Mouse (Mus musculus) kidney, adult 8-10 months (tissue): ENCODE results near the gene Lrrc15.
A peak's percentile ranks its signal among the peaks of the same experiment; 100 is the strongest.

Experiments used
- DNase-seq, 2 experiments: peaks; one replicate each; pipeline ENCODE4 v3.0.0; 2022

Gene Lrrc15

GRCm38 (mm10) chr16:30282844-30283495 is at the start of gene Lrrc15:
Gene Lrrc15, minus strand, starts transcription at chr16:30283256.
- DNase-seq, result no peak

GRCm38 (mm10) chr16:30314236-30314635 is 31.2 kb upstream of the Lrrc15 start:
- DNase-seq, result no peak

- no peak for DNase-seq
Observed at GRCm38 (mm10) chr16:30310647-30311046, 27.6 kb upstream of the Lrrc15 start, which contains the start of gene Gp5. Gene Gp5, minus strand, starts transcription at chr16:30310779.

- no peak for DNase-seq
Observed at GRCm38 (mm10) chr16:30310171-30310515, 27.1 kb upstream of the Lrrc15 start.

GRCm38 (mm10) chr16:30309395-30310170 is 26.5 kb upstream of the Lrrc15 start:
- DNase-seq, result peak in 1 of 2 experiments; percentile 3

- peak; percentile 2 to 11 for DNase-seq
Observed at GRCm38 (mm10) chr16:30308616-30309394, 25.7 kb upstream of the Lrrc15 start.

GRCm38 (mm10) chr16:30307961-30308615 is 25.0 kb upstream of the Lrrc15 start:
- DNase-seq, result no peak

- DNase-seq, result no peak
Observed at GRCm38 (mm10) chr16:30307306-30307705, 24.2 kb upstream of the Lrrc15 start.

GRCm38 (mm10) chr16:30306102-30306501 is 23.0 kb upstream of the Lrrc15 start:
- no peak for DNase-seq

GRCm38 (mm10) chr16:30304236-30304635 is 21.2 kb upstream of the Lrrc15 start:
- DNase-seq, result no peak

- no peak for DNase-seq
Observed at GRCm38 (mm10) chr16:30303411-30303810, 20.4 kb upstream of the Lrrc15 start.

GRCm38 (mm10) chr16:30302686-30303085 is 19.6 kb upstream of the Lrrc15 start:
- no peak for DNase-seq

GRCm38 (mm10) chr16:30299711-30300277 is 16.7 kb upstream of the Lrrc15 start:
- no peak for DNase-seq

- no peak for DNase-seq
Observed at GRCm38 (mm10) chr16:30297450-30297849, 14.4 kb upstream of the Lrrc15 start.

- no peak for DNase-seq
Observed at GRCm38 (mm10) chr16:30296601-30297275, 13.7 kb upstream of the Lrrc15 start.

GRCm38 (mm10) chr16:30295106-30295505 is 12.1 kb upstream of the Lrrc15 start:
- no peak for DNase-seq

GRCm38 (mm10) chr16:30290436-30290835 is 7.4 kb upstream of the Lrrc15 start:
- DNase-seq, result no peak

GRCm38 (mm10) chr16:30285701-30286100 is 2.6 kb upstream of the Lrrc15 start:
- no peak for DNase-seq

GRCm38 (mm10) chr16:30283743-30284337 is 784 bp upstream of the Lrrc15 start:
- DNase-seq, result peak in 1 of 2 experiments; percentile 30

GRCm38 (mm10) chr16:30280676-30281297 is 2.3 kb downstream of the Lrrc15 start:
- DNase-seq, result no peak

GRCm38 (mm10) chr16:30278406-30278805 is 4.7 kb downstream of the Lrrc15 start:
- DNase-seq, result no peak
